Mouse (Mus musculus) kidney, embryonic 15.5 days (tissue): ENCODE data around the gene Rai1. TPM values are rescaled to one million over a fixed set of nuclear protein-coding genes. Genes with fewer than 3 reads are reported as not detected.

ENCODE experiments used
- ATAC-seq: fragments of 200-750 bp; cut with Nextera tagmentation; replicated peaks from 2 replicates; pipeline ENCODE4 v1.8.0; 2017; ENCODE audit warnings: moderate TSS enrichment; ENCODE audit not compliant: low FRiP score
- H3K27ac ChIP-seq: fragments of 300-500 bp; sonication (generic); 2 replicates; pipeline ENCODE4 v1.5.1; 2015; ENCODE audit warnings: mild to moderate bottlenecking, inconsistent platforms
- H3K27me3 ChIP-seq: fragments of 300-500 bp; sonication (generic); 2 replicates; pipeline ENCODE4 v1.6.1; 2015; ENCODE audit warnings: inconsistent platforms
- H3K36me3 ChIP-seq: fragments of 300-500 bp; sonication (generic); 2 replicates; pipeline ENCODE4 v1.6.1; 2015; ENCODE audit warnings: inconsistent platforms
- H3K4me1 ChIP-seq: fragments of 300-500 bp; sonication (generic); 2 replicates; pipeline ENCODE4 v1.6.1; 2015; ENCODE audit warnings: inconsistent platforms
- H3K4me2 ChIP-seq: fragments of 300-500 bp; sonication (generic); 2 replicates; pipeline ENCODE4 v1.6.1; 2015; ENCODE audit warnings: moderate library complexity, mild to moderate bottlenecking, inconsistent platforms
- H3K4me3 ChIP-seq: fragments of 300-500 bp; sonication (generic); replicated peaks from 2 replicates; pipeline ENCODE4 v1.5.1; 2015; ENCODE audit warnings: mild to moderate bottlenecking, inconsistent platforms
- H3K9ac ChIP-seq: fragments of 300-500 bp; sonication (generic); 2 replicates; pipeline ENCODE4 v1.6.1; 2015; ENCODE audit warnings: mild to moderate bottlenecking, inconsistent platforms
- H3K9me3 ChIP-seq: fragments of 300-500 bp; sonication (generic); replicated peaks from 2 replicates; pipeline ENCODE4 v1.6.1; 2016; ENCODE audit warnings: inconsistent platforms
- WGBS: fragments of 180-500 bp; shearing (Covaris S2); methylation state at CpG from one replicate; pipeline ENCODE4 v1.1.7; 2015; ENCODE audit warnings: mixed read lengths; 5-methylcytosine and 5-hydroxymethylcytosine counted together
- polyA plus RNA-seq: library from polyadenylated mRNA; unstranded; fragments of >200 nt; fragmentation: Nextera tagmentation; extraction: Ambion mirVana; gene quantifications from 2 replicates; pipeline ENCODE4 v1.2.1, GENCODE M21; 2015

Gene Rai1
- polyA plus RNA-seq, 1 experiment from 2014 or later, result 23.4 TPM

DNA sequence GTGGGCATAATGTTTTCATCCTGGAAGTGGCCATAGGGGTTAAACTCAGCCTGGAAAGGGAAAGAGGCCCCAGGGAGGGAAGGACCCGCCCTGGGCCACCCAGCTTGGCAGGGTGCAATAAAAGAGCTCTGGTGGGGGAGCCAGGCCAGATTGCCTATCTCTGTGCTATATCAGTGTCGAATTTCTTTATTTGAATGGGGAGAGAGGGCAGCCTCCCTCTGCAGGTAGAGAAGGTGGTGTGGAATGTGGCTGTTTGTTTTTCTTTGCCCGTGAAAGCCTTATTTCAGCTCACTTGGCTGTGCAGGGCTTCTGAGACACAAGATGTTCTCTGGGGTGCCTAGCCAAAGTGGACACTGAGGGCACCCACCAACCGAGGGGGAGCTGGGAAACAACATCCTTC, 8.8 kb downstream of the Rai1 start:
- H3K4me1 ChIP-seq, result peaks cover 81% of the 10 kb centered on the region
- ATAC-seq, result no peak
- H3K9ac ChIP-seq, result peak overlapping the region; percentile 53
- peak overlapping the region; percentile 98 for H3K27ac ChIP-seq
- WGBS, result 1% methylated on average over 4 of the region's 4 CpGs
- H3K4me3 ChIP-seq, result peak overlapping the region; percentile 50
- H3K27me3 ChIP-seq, result no peaks in the 10 kb centered on the region
- no peaks in the 10 kb centered on the region for H3K9me3 ChIP-seq
- H3K36me3 ChIP-seq, result no peaks in the 10 kb centered on the region
- peak overlapping the region; percentile 79 for H3K4me2 ChIP-seq

DNA sequence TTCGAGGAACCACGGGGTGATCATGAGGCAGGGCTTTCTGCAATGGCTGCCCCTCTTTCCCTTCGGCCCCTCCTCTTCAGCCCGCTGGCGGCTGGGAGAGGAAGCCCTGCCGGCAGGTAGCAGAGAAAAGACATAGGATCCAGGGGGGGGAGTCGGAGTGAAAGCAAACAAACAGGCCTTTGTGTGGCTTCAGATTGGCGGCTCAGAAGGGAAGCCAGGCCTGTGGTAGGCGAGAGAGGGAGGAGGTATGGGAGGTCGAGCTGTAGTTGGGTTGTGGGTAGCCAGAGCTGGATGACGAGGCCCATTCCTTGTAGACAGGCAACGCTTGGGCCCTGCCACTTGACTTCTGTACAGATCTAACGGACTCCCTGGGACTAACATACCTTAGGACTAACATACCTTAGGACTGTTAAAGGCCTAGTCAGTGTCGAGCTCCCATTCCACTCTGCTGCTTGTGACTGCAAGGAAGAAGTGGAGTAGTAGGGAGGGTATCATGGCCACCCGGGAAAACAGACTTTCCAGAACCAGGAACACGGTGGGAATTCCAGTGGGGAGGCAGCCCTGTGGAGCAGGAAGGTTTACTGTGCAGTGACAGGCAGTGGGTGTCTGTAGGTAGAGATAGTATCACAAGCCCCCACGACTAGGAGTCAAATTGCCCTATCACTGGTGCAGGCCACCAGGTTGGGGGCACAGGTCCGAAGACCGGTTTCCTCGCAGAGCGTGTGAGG, 9.6 kb downstream of the Rai1 start:
- peaks cover 73% of the 10 kb centered on the region for H3K4me1 ChIP-seq
- peak overlapping the region; percentile 53 for H3K9ac ChIP-seq
- peak overlapping the region; percentile 50 for H3K4me3 ChIP-seq
- no peaks in the 10 kb centered on the region for H3K36me3 ChIP-seq
- no peaks in the 10 kb centered on the region for H3K27me3 ChIP-seq
- H3K4me2 ChIP-seq, result peak overlapping the region; percentile 79
- H3K27ac ChIP-seq, result peak overlapping the region; percentile 98
- ATAC-seq, result peak; percentile 14
- 2% methylated on average over 21 of the region's 21 CpGs for WGBS
- no peaks in the 10 kb centered on the region for H3K9me3 ChIP-seq

DNA sequence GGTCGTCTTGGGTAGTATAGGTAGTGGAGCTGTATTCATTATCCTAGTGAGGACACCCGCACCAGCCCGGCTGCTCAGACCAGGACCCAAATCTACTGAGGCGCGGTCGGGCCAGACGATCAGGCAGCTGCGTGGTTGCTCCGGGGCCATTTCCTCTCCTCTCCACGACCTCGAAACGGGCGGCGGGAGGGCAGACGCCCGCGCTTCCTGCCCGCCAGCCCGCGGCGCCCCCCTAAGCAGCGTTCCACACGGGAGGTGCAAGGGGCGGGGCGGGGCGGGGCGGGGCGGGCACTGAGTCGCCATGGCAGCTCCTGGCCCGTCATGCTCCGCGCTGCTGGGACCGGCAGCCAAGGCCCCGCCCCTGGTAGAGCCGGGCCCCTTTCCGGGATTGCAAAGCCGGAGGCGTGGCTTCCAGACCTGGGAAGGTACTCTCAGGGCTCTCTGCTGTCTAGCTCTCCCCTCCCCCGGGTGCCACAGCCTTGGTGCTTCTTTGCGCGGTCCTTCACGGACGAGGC, 10.3 kb downstream of the Rai1 start:
- H3K4me1 ChIP-seq, result peaks cover 67% of the 10 kb centered on the region
- peak; percentile 95 for ATAC-seq
- peak overlapping the region; percentile 53 for H3K9ac ChIP-seq
- H3K27me3 ChIP-seq, result no peaks in the 10 kb centered on the region
- WGBS, result 0% methylated on average over 40 of the region's 43 CpGs
- H3K27ac ChIP-seq, result peak overlapping the region; percentile 98
- H3K4me3 ChIP-seq, result peak overlapping the region; percentile 50
- no peaks in the 10 kb centered on the region for H3K36me3 ChIP-seq
- no peaks in the 10 kb centered on the region for H3K9me3 ChIP-seq
- H3K4me2 ChIP-seq, result peak overlapping the region; percentile 79

DNA sequence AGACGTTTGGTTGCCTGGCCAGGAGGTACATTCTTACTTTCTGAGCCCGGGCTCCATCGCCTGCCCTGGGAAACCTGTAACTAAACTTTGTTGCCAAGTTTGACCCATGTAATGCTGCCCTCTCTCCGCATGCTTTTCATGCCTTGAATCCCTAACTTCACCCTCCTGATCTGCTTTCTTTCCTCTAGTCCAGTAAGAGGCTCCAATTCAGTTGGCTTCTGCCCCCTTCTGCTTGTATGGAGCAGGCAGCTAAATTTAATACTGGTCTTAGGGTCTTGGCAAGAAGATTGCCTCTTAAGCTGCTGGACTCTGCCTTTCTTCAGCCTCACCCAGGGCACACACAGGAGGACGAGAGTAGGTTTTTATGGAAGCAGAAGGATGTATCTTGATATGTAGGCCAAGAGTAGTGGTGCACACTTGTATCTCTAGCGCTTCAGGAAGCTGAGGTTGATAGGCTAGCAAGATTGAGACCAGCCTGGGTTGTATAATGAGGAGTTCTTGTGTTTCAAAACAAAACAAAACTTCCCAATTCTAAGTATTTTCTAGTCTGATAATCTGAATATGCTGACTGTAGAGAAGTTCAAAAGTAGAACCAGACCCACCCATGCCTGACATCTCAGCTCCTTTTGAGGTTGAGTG, 10.9 kb downstream of the Rai1 start:
- Histone ChIP-seq H3K9me3 (no peaks in the 10 kb centered on the region), H3K27me3 (no peaks in the 10 kb centered on the region), H3K4me3 (peak overlapping the region; percentile 50), H3K9ac (peak overlapping the region; percentile 52), H3K36me3 (no peaks in the 10 kb centered on the region), H3K4me1 (peaks cover 67% of the 10 kb centered on the region), H3K27ac (peak overlapping the region; percentile 98), H3K4me2 (peak overlapping the region; percentile 79)
- 21% methylated on average over 6 of the region's 6 CpGs for WGBS
- no peak for ATAC-seq

DNA sequence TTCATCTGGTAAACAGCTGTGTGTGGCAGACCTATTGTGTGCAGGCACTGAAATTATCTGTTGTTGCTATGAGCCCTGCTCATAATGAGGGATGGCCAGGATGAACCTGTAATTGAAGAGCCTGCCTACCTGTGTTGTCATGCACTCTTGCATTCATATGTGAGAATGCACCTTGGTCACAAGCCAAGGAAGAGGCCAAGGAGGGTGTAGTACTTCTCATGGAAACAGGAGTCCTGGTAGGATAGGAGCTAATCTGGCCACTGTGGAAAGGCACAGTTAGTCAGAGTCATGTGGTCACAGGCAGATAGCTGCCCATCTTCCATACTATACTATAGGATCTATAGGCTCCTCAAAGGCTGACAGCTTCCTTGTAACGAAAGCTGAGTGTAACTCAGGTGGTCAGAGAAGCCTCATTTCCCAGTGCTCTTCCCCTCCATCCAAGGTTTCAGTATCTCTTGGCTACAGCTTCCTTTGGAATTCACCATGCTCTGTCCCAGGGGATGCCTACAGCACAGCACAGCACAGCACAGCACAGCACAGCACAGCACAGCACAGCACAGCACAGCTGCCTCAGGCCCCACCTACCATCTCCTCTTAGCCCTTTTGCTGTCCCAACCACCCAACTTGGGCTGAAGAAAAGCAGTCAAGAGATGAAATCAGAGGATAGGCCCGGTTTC, 15.9 kb downstream of the Rai1 start:
- Histone ChIP-seq H3K27me3 (no peaks in the 10 kb centered on the region), H3K4me3 (no peak overlapping the region), H3K4me2 (no peak overlapping the region), H3K27ac (no peak overlapping the region), H3K9ac (no peak overlapping the region), H3K9me3 (no peaks in the 10 kb centered on the region), H3K36me3 (no peaks in the 10 kb centered on the region), H3K4me1 (peaks cover 36% of the 10 kb centered on the region)
- ATAC-seq, result no peak
- WGBS, result 91% methylated on average over 2 of the region's 2 CpGs

DNA sequence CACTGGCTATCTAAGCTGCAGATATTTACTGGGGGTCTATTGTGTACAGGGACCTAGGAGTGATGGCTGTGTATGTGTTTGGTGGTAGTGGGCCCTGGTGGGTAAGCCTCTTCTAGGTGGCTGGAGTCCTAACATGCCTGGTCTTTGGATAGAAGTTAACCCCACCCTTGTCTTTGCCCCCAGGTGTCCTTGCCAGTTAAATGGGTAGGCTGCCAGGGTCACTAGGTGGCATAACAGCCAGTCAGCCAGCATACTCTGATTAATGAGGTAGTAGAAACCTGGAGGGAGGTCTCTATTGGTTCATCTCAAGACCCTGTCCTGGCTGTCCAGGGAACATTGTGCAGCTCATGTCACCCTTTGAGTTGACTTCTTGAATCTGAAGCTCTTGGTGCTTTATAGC, 17.8 kb downstream of the Rai1 start:
- Histone ChIP-seq H3K27me3 (no peaks in the 10 kb centered on the region), H3K4me2 (no peak overlapping the region), H3K27ac (no peak overlapping the region), H3K36me3 (no peaks in the 10 kb centered on the region), H3K9ac (no peak overlapping the region), H3K9me3 (no peaks in the 10 kb centered on the region), H3K4me1 (peaks cover 43% of the 10 kb centered on the region), H3K4me3 (no peak overlapping the region)
- no peak for ATAC-seq

DNA sequence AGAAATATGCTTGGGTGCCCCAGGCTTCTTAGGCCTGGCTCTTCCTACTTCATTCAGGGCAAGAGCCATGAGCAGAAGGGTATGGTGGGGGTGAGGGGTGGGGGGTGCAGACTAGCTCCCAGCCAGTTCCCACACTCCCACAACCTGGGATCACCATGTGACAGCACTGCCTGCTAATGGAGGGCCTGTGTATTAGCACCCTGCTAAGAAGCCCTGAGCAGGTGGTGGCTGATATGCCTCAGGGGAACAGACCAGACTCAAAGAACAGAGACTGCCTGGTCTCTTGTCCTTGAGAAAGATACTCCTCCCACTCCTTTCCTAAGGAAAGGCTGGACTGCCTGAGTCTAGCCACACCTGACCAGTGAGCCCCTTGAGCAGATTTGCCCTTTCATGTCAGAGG, 22.2 kb downstream of the Rai1 start:
- Histone ChIP-seq H3K4me2 (no peak overlapping the region), H3K36me3 (no peaks in the 10 kb centered on the region), H3K9ac (no peak overlapping the region), H3K4me3 (no peak overlapping the region), H3K9me3 (no peaks in the 10 kb centered on the region), H3K27me3 (no peaks in the 10 kb centered on the region), H3K27ac (peak overlapping the region; percentile 37; the same call in 1 of the 2 replicates), H3K4me1 (peaks cover 50% of the 10 kb centered on the region)
- peak; percentile 62; the same call in 1 of the 2 replicates for ATAC-seq

DNA sequence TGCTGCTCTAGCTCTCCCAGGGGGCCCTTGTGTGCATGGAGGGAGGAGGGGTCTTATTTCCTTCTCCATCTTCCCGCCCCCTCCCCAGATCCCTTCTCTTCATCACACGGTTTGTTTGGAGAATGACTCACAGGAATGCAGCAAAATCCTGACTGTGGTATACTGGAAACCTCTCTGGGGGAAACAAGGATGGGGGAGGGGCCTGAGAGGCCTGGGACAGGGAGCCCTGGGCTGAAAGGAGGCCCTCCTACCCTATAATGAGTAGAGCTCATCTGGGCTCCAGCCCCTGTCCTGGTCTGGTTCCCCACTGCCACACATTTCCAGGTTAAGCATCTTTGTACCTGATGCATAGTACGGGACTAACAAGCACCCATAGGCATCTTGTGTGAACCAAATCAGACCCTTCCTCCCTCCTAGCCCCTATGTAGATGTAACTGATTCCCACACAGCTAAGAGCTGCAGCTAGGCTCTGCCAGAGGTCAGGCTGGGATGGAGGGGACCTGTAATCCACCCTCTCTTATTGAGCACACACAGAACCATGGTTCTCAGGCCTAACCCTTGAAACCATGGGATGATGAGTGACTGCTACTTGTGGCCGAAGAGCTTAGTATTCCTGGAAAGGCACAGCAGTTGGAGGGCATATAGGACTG, 23.2 kb downstream of the Rai1 start:
- Histone ChIP-seq H3K9ac (no peak overlapping the region), H3K9me3 (no peaks in the 10 kb centered on the region), H3K27ac (0 out of 2 replicates have a peak overlapping the region, but pooled peaks have one; percentile 37), H3K4me3 (no peak overlapping the region), H3K36me3 (no peaks in the 10 kb centered on the region), H3K4me2 (no peak overlapping the region), H3K27me3 (no peaks in the 10 kb centered on the region), H3K4me1 (peaks cover 44% of the 10 kb centered on the region)
- ATAC-seq, result 0 out of 2 replicates have a peak, but pooled peaks have one; percentile 43
- 48% methylated on average over 4 of the region's 4 CpGs for WGBS

DNA sequence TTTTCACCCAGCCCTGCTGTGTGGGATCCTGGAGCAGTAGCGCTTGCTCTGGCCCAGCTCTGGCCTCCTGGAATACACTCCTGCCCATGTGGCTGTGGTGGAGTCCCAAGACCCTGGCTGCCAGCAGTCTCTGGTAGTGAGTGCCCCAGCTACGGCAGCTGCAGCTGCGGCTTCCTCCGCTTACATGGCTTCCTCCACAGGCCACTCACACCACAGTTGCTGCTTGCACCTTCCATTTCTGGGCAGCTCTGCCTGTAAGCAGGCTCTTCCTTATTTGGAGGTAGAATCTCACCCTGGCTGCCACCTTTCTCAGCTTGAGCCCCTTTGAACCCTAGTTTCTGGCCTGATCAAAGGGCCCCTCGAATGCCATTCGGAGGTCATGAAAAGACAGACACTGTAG, 25.7 kb downstream of the Rai1 start:
- Histone ChIP-seq H3K9me3 (no peaks in the 10 kb centered on the region), H3K27ac (no peak overlapping the region), H3K36me3 (no peaks in the 10 kb centered on the region), H3K9ac (no peak overlapping the region), H3K4me2 (no peak overlapping the region), H3K4me3 (no peak overlapping the region), H3K27me3 (no peaks in the 10 kb centered on the region), H3K4me1 (peaks cover 51% of the 10 kb centered on the region)
- 37% methylated on average over 6 of the region's 6 CpGs for WGBS
- no peak for ATAC-seq

DNA sequence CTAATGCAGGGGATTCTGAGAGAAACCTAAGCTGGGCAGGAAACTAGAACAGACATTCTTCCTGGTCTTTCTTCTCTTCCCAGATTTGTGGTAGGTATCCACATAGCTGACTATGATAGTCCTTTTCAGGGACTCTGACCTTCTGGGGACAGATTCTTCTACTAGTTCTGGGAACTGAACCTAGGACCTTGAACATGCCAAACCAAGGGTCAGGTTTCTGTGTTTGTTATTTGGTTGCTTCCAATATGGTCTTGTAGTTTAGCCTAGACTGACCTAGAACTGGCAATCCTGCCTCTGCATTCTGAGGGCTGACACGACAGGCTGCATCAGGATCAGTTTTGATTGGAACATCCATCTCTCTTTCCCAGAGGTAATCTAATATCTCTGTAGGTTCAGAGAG, 27.2 kb downstream of the Rai1 start:
- Histone ChIP-seq H3K27ac (no peak overlapping the region), H3K9ac (no peak overlapping the region), H3K4me2 (no peak overlapping the region), H3K36me3 (no peaks in the 10 kb centered on the region), H3K27me3 (no peaks in the 10 kb centered on the region), H3K4me1 (peaks cover 39% of the 10 kb centered on the region), H3K9me3 (no peaks in the 10 kb centered on the region), H3K4me3 (no peak overlapping the region)
- no peak for ATAC-seq
- WGBS, result 43% methylated on average over 1 of the region's 1 CpGs

DNA sequence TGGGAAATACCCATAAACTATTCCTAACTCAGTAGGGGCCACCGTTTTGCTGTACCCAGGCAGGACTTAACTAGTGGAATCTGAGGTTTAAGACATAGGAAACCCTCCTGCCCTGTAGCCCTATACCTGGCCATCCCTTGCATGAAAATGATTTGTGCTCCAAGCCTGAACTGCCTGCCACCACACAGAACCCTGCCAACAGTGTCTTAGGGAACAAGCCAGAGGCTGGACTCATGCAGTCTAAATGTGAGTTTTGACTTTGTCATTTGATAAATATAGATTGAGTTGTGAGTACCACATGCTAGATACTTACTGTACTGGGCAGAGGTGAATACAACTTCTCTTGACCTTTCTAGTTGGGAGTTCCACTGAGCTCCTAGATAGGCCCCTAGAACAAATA, 31.7 kb downstream of the Rai1 start:
- WGBS, result 72% methylated on average over 1 of the region's 1 CpGs

DNA sequence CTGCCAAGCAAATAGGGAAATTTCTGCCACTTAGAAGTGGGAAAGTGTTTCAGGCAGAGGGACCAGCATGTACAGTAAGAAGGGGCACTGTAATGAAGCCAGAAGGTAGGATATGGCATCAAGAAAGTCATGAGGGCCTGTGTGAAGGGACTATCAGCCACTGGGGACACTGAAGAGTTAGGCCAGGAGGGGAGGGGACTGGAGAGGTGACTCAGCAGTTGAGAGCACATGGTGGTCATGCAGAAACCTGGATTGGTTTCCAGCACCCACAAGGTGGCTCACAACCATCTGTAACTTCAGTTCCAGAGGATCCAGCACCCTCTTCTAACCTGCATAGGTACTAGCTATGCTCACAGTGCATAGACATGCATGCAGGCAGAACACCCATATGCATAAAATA, 32.4 kb downstream of the Rai1 start:
- Histone ChIP-seq H3K4me2 (no peak overlapping the region), H3K27me3 (no peaks in the 10 kb centered on the region), H3K9me3 (no peaks in the 10 kb centered on the region), H3K4me1 (peaks cover 45% of the 10 kb centered on the region), H3K36me3 (no peaks in the 10 kb centered on the region), H3K9ac (no peak overlapping the region), H3K27ac (no peak overlapping the region), H3K4me3 (no peak overlapping the region)
- no peak for ATAC-seq

More for the DNA sequence above, 31.7 kb downstream of the Rai1 start:
- no peaks in the 10 kb centered on the region for H3K27me3 ChIP-seq
- peaks cover 40% of the 10 kb centered on the region for H3K4me1 ChIP-seq
- H3K27ac ChIP-seq, result no peak overlapping the region
- ATAC-seq, result no peak
- H3K36me3 ChIP-seq, result no peaks in the 10 kb centered on the region
- H3K9ac ChIP-seq, result no peak overlapping the region
- no peak overlapping the region for H3K4me2 ChIP-seq
- H3K4me3 ChIP-seq, result no peak overlapping the region
- H3K9me3 ChIP-seq, result no peaks in the 10 kb centered on the region
